Mouse (Mus musculus): ENCODE results near the gene Twistnb. TPM values are rescaled to one million over a fixed set of nuclear protein-coding genes. Genes with fewer than 3 reads are reported as not detected.

The Twistnb gene
- polyA plus RNA-seq (2015; fragmentation: Nextera tagmentation; extraction: Ambion mirVana) = 43.1 and 46.7 TPM in 2 replicates

GRCm38 (mm10) chr12:33429387-33430160 is at the start of gene Twistnb:
Gene Twistnb, plus strand, starts transcription at chr12:33429635.
- Histone ChIP-seq H3K4me3 (ENCODE audit: low read length) (peak within 1 kb of the TSS; percentile 93), H3K9me3 (ENCODE audit: control insufficient read depth, low read length) (no peaks in the 10 kb centered on the region), H3K36me3 (ENCODE audit: control insufficient read depth, insufficient read depth, low read length) (no peaks in the 10 kb centered on the region), H3K9ac (ENCODE audit: low read depth, low read length) (peak within 1 kb of the TSS; percentile 87), H3K4me1 (ENCODE audit: control insufficient read depth, insufficient read depth, low read depth, low read length) (peaks cover 7% of the 10 kb centered on the region), H3K4me2 (ENCODE audit: low read length) (peak within 1 kb of the TSS; percentile 65), H3K27ac (ENCODE audit: low read depth, low read length) (peak within 1 kb of the TSS; percentile 83), H3K27me3 (replicated peaks; ENCODE audit: control insufficient read depth, insufficient read depth, low read length) (no peaks in the 10 kb centered on the region)
- peak; percentile 97 for ATAC-seq
- WGBS = under 1% methylated on average over 66 of the region's 66 CpGs

GRCm38 (mm10) chr12:33388842-33389241 is 40.6 kb upstream of the Twistnb start:
- no peak overlapping the region for H3K4me3 ChIP-seq (ENCODE audit: low read length)
- H3K4me2 ChIP-seq (ENCODE audit: low read length) = no peak overlapping the region
- no peaks in the 10 kb centered on the region for H3K36me3 ChIP-seq (ENCODE audit: control insufficient read depth, insufficient read depth, low read length)
- H3K9ac ChIP-seq (ENCODE audit: low read depth, low read length) = no peak overlapping the region
- no peak overlapping the region for H3K27ac ChIP-seq (ENCODE audit: low read depth, low read length)
- 8% methylated on average over 5 of the region's 5 CpGs for WGBS
- no peaks in the 10 kb centered on the region for H3K27me3 ChIP-seq (replicated peaks; ENCODE audit: control insufficient read depth, insufficient read depth, low read length)
- no peaks in the 10 kb centered on the region for H3K9me3 ChIP-seq (ENCODE audit: control insufficient read depth, low read length)
- ATAC-seq = peak; percentile 86
- H3K4me1 ChIP-seq (ENCODE audit: control insufficient read depth, insufficient read depth, low read depth, low read length) = no peaks in the 10 kb centered on the region

GRCm38 (mm10) chr12:33390844-33391560 is 38.4 kb upstream of the Twistnb start:
- Histone ChIP-seq H3K4me3 (ENCODE audit: low read length) (no peak overlapping the region), H3K9ac (ENCODE audit: low read depth, low read length) (no peak overlapping the region), H3K9me3 (ENCODE audit: control insufficient read depth, low read length) (no peaks in the 10 kb centered on the region), H3K27ac (ENCODE audit: low read depth, low read length) (no peak overlapping the region), H3K36me3 (ENCODE audit: control insufficient read depth, insufficient read depth, low read length) (no peaks in the 10 kb centered on the region), H3K27me3 (replicated peaks; ENCODE audit: control insufficient read depth, insufficient read depth, low read length) (no peaks in the 10 kb centered on the region), H3K4me2 (ENCODE audit: low read length) (no peak overlapping the region), H3K4me1 (ENCODE audit: control insufficient read depth, insufficient read depth, low read depth, low read length) (peaks cover 3% of the 10 kb centered on the region)
- 65% methylated on average over 2 of the region's 2 CpGs for WGBS
- no peak for ATAC-seq

- H3K4me1 ChIP-seq (ENCODE audit: control insufficient read depth, insufficient read depth, low read depth, low read length) = peaks cover 3% of the 10 kb centered on the region
- no peaks in the 10 kb centered on the region for H3K9me3 ChIP-seq (ENCODE audit: control insufficient read depth, low read length)
- no peaks in the 10 kb centered on the region for H3K36me3 ChIP-seq (ENCODE audit: control insufficient read depth, insufficient read depth, low read length)
- peak within 1 kb of the TSS; percentile 38 for H3K4me3 ChIP-seq (ENCODE audit: low read length)
- peak within 1 kb of the TSS; percentile 64 for H3K4me2 ChIP-seq (ENCODE audit: low read length)
- ATAC-seq = peak; percentile 93
- no peaks in the 10 kb centered on the region for H3K27me3 ChIP-seq (replicated peaks; ENCODE audit: control insufficient read depth, insufficient read depth, low read length)
- peak within 1 kb of the TSS; percentile 74 for H3K27ac ChIP-seq (ENCODE audit: low read depth, low read length)
- WGBS = 5% methylated on average over 24 of the region's 24 CpGs
- peak within 1 kb of the TSS; percentile 62 for H3K9ac ChIP-seq (ENCODE audit: low read depth, low read length)
Observed at GRCm38 (mm10) chr12:33394804-33395623, 34.4 kb upstream of the Twistnb start, which contains the start of gene Efcab10. Gene Efcab10, plus strand, starts transcription at chr12:33394854.

- 73% methylated on average over 7 of the region's 7 CpGs for WGBS
- Histone ChIP-seq H3K36me3 (ENCODE audit: control insufficient read depth, insufficient read depth, low read length) (no peaks in the 10 kb centered on the region), H3K27ac (ENCODE audit: low read depth, low read length) (no peak overlapping the region), H3K4me2 (ENCODE audit: low read length) (no peak overlapping the region), H3K27me3 (replicated peaks; ENCODE audit: control insufficient read depth, insufficient read depth, low read length) (no peaks in the 10 kb centered on the region), H3K4me3 (ENCODE audit: low read length) (no peak overlapping the region), H3K9ac (ENCODE audit: low read depth, low read length) (no peak overlapping the region), H3K4me1 (ENCODE audit: control insufficient read depth, insufficient read depth, low read depth, low read length) (peaks cover 6% of the 10 kb centered on the region; the same call in 1 of the 2 replicates), H3K9me3 (ENCODE audit: control insufficient read depth, low read length) (no peaks in the 10 kb centered on the region)
- no peak for ATAC-seq
Observed at GRCm38 (mm10) chr12:33403265-33403693, 26.2 kb upstream of the Twistnb start.

GRCm38 (mm10) chr12:33404996-33405395 is 24.4 kb upstream of the Twistnb start:
- Histone ChIP-seq H3K36me3 (ENCODE audit: control insufficient read depth, insufficient read depth, low read length) (no peaks in the 10 kb centered on the region), H3K27ac (ENCODE audit: low read depth, low read length) (no peak overlapping the region; the same call in 1 of the 2 replicates), H3K4me2 (ENCODE audit: low read length) (no peak overlapping the region), H3K4me1 (ENCODE audit: control insufficient read depth, insufficient read depth, low read depth, low read length) (peaks cover 6% of the 10 kb centered on the region; the same call in 1 of the 2 replicates), H3K9ac (ENCODE audit: low read depth, low read length) (no peak overlapping the region), H3K4me3 (ENCODE audit: low read length) (no peak overlapping the region), H3K27me3 (replicated peaks; ENCODE audit: control insufficient read depth, insufficient read depth, low read length) (no peaks in the 10 kb centered on the region), H3K9me3 (ENCODE audit: control insufficient read depth, low read length) (no peaks in the 10 kb centered on the region)
- WGBS = 50% methylated on average over 5 of the region's 5 CpGs
- ATAC-seq = no peak

- peak; percentile 80 for ATAC-seq
- Histone ChIP-seq H3K4me1 (ENCODE audit: control insufficient read depth, insufficient read depth, low read depth, low read length) (peaks cover 6% of the 10 kb centered on the region; the same call in 1 of the 2 replicates), H3K27ac (ENCODE audit: low read depth, low read length) (peak overlapping the region; percentile 29; the same call in 1 of the 2 replicates), H3K27me3 (replicated peaks; ENCODE audit: control insufficient read depth, insufficient read depth, low read length) (no peaks in the 10 kb centered on the region), H3K4me3 (ENCODE audit: low read length) (no peak overlapping the region), H3K4me2 (ENCODE audit: low read length) (peak overlapping the region; percentile 3; the same call in 1 of the 2 replicates), H3K9ac (ENCODE audit: low read depth, low read length) (peak overlapping the region; percentile 47; the same call in 1 of the 2 replicates), H3K36me3 (ENCODE audit: control insufficient read depth, insufficient read depth, low read length) (no peaks in the 10 kb centered on the region), H3K9me3 (ENCODE audit: control insufficient read depth, low read length) (no peaks in the 10 kb centered on the region)
- WGBS = 37% methylated on average over 6 of the region's 6 CpGs
Observed at GRCm38 (mm10) chr12:33405398-33406026, 23.9 kb upstream of the Twistnb start.

GRCm38 (mm10) chr12:33411580-33412151 is 17.8 kb upstream of the Twistnb start:
- H3K9ac ChIP-seq (ENCODE audit: low read depth, low read length) = no peak overlapping the region
- no peaks in the 10 kb centered on the region for H3K36me3 ChIP-seq (ENCODE audit: control insufficient read depth, insufficient read depth, low read length)
- no peak overlapping the region for H3K4me2 ChIP-seq (ENCODE audit: low read length)
- no peaks in the 10 kb centered on the region for H3K4me1 ChIP-seq (ENCODE audit: control insufficient read depth, insufficient read depth, low read depth, low read length)
- H3K4me3 ChIP-seq (ENCODE audit: low read length) = no peak overlapping the region
- no peaks in the 10 kb centered on the region for H3K9me3 ChIP-seq (ENCODE audit: control insufficient read depth, low read length)
- 53% methylated on average over 6 of the region's 6 CpGs for WGBS
- no peak overlapping the region for H3K27ac ChIP-seq (ENCODE audit: low read depth, low read length)
- ATAC-seq = no peak
- H3K27me3 ChIP-seq (replicated peaks; ENCODE audit: control insufficient read depth, insufficient read depth, low read length) = no peaks in the 10 kb centered on the region
